Mouse (Mus musculus) CH12.LX (cell line): ENCODE measurements around the gene Kmo. TPM values are rescaled to one million over a fixed set of nuclear protein-coding genes. Genes with fewer than 3 reads are reported as not detected.

Source experiments
- DNase-seq: peaks from one replicate; pipeline ENCODE4 v3.0.0-alpha.2; 2013; ENCODE audit errors: extremely low read depth
- H3K27ac ChIP-seq: 2 replicates; pipeline ENCODE4 v1.5.1; 2012; ENCODE audit warnings: low read depth, mild to moderate bottlenecking, control low read depth, moderate library complexity; ENCODE audit not compliant: insufficient read depth
- H3K27me3 ChIP-seq: replicated peaks from 2 replicates; pipeline ENCODE3; 2012; ENCODE audit warnings: inconsistent platforms
- H3K36me3 ChIP-seq, 2 experiments: replicated peaks in 1 of 2; 2 replicates each; pipeline versions ENCODE3 to v1.6.1; 2012; ENCODE audit warnings: inconsistent platforms in 1 of 2, low read length in 1 of 2, mild to moderate bottlenecking in 1 of 2, mixed read lengths in 1 of 2, moderate library complexity in 1 of 2; ENCODE audit not compliant: control insufficient read depth in 1 of 2, insufficient read depth in 1 of 2
- H3K4me1 ChIP-seq, 2 experiments: 2 replicates each; pipeline ENCODE4 v1.6.1; 2012; ENCODE audit warnings: inconsistent platforms in 1 of 2, moderate library complexity in 1 of 2; ENCODE audit not compliant: insufficient read depth in 2 of 2, control insufficient read depth in 1 of 2
- H3K4me2 ChIP-seq: 2 replicates; pipeline ENCODE4 v1.6.1; 2012; ENCODE audit warnings: low read depth, mild to moderate bottlenecking, control low read depth; ENCODE audit not compliant: poor library complexity, insufficient read depth, severe bottlenecking
- H3K4me3 ChIP-seq, 3 experiments: fragments of 150-350 bp in 1 of 3; sonication (generic) in 1 of 3; replicated peaks in 1 of 3; 2 replicates each; pipeline versions ENCODE3 to v1.5.1; 2011 to 2012; ENCODE audit warnings: low read depth in 2 of 3, low read length in 2 of 3, mild to moderate bottlenecking in 2 of 3, moderate library complexity in 2 of 3, control low read depth in 1 of 3, improper control_type of control experiment in 1 of 3, inconsistent platforms in 1 of 3, mixed read lengths in 1 of 3; ENCODE audit not compliant: poor library complexity in 1 of 3
- H3K79me2 ChIP-seq: replicated peaks from 2 replicates; pipeline ENCODE4 v1.6.1; 2012; ENCODE audit warnings: mild to moderate bottlenecking, moderate library complexity; ENCODE audit not compliant: control insufficient read depth, poor library complexity, insufficient read depth, severe bottlenecking; ENCODE audit errors: extremely low read depth
- H3K9ac ChIP-seq: 2 replicates; pipeline ENCODE4 v1.6.1; 2012; ENCODE audit warnings: low read depth, mild to moderate bottlenecking, control low read depth, moderate library complexity; ENCODE audit not compliant: insufficient read depth
- H3K9me3 ChIP-seq: replicated peaks from 2 replicates; pipeline ENCODE3; 2012; ENCODE audit warnings: low read length, inconsistent platforms, mixed read lengths
- CHD2 ChIP-seq: IDR thresholded peaks from 2 replicates; pipeline ENCODE4 v1.6.1; 2011; ENCODE audit warnings: low read length, improper control_type of control experiment
- CTCF ChIP-seq, 2 experiments: IDR thresholded peaks in 1 of 2; conservative IDR thresholded peaks in 1 of 2; 2 replicates each; pipeline ENCODE4 v1.5.1; 2011 to 2012; ENCODE audit warnings: low read depth in 2 of 2, low read length in 2 of 2, improper control_type of control experiment in 1 of 2, inconsistent platforms in 1 of 2, mild to moderate bottlenecking in 1 of 2, moderate library complexity in 1 of 2
- EP300 ChIP-seq: IDR thresholded peaks from 2 replicates; pipeline ENCODE4 v1.6.1; 2011; ENCODE audit warnings: low read length, improper control_type of control experiment
- ETS1 ChIP-seq: conservative IDR thresholded peaks from 2 replicates; pipeline ENCODE4 v1.6.1; 2012; ENCODE audit warnings: low read depth, mild to moderate bottlenecking, inconsistent platforms, low read length, improper control_type of control experiment, moderate library complexity
- IRF4 ChIP-seq: IDR thresholded peaks from 2 replicates; pipeline ENCODE4 v1.6.1; 2014; ENCODE audit warnings: low read depth, mild to moderate bottlenecking, inconsistent platforms, low read length, improper control_type of control experiment
- JUND ChIP-seq: conservative IDR thresholded peaks from 2 replicates; pipeline ENCODE4 v1.6.1; 2011; ENCODE audit warnings: low read depth, low read length, improper control_type of control experiment
- KAT2A ChIP-seq: IDR thresholded peaks from 2 replicates; pipeline ENCODE4 v1.6.1; 2012; ENCODE audit warnings: low read length, improper control_type of control experiment, inconsistent platforms; ENCODE audit not compliant: insufficient replicate concordance
- MAX ChIP-seq: IDR thresholded peaks from 2 replicates; pipeline ENCODE4 v1.6.1; 2011; ENCODE audit warnings: low read length, improper control_type of control experiment
- MAZ ChIP-seq: IDR thresholded peaks from 2 replicates; pipeline ENCODE4 v1.6.1; 2012; ENCODE audit warnings: low read depth, mild to moderate bottlenecking, inconsistent platforms, low read length, improper control_type of control experiment, moderate library complexity
- MXI1 ChIP-seq: IDR thresholded peaks from 2 replicates; pipeline ENCODE4 v1.6.1; 2011; ENCODE audit warnings: mild to moderate bottlenecking, low read depth, low read length, improper control_type of control experiment
- MYC ChIP-seq: IDR thresholded peaks from 2 replicates; pipeline ENCODE4 v1.6.1; 2011; ENCODE audit warnings: low read depth, mild to moderate bottlenecking, improper control_type of control experiment, low read length
- SMC3 ChIP-seq: IDR thresholded peaks from 2 replicates; pipeline ENCODE4 v1.6.1; 2011; ENCODE audit warnings: low read depth, low read length, improper control_type of control experiment
- TCF12 ChIP-seq: IDR thresholded peaks from 2 replicates; pipeline ENCODE4 v1.6.1; 2014; ENCODE audit warnings: low read depth, mild to moderate bottlenecking, inconsistent platforms, low read length, improper control_type of control experiment
- UBTF ChIP-seq: IDR thresholded peaks from 2 replicates; pipeline ENCODE4 v1.6.1; 2012; ENCODE audit warnings: low read depth, mild to moderate bottlenecking, inconsistent platforms, low read length, improper control_type of control experiment, moderate library complexity
- USF1 ChIP-seq: IDR thresholded peaks from 2 replicates; pipeline ENCODE4 v1.6.1; 2014; ENCODE audit warnings: low read depth, mild to moderate bottlenecking, inconsistent platforms, low read length, improper control_type of control experiment
- USF2 ChIP-seq: conservative IDR thresholded peaks from 2 replicates; pipeline ENCODE4 v1.6.1; 2011; ENCODE audit warnings: low read depth, low read length, improper control_type of control experiment
- ZC3H11A ChIP-seq: IDR thresholded peaks from 2 replicates; pipeline ENCODE4 v1.6.1; 2012; ENCODE audit warnings: low read depth, mild to moderate bottlenecking, inconsistent platforms, low read length, improper control_type of control experiment
- ZKSCAN1 ChIP-seq: IDR thresholded peaks from 2 replicates; pipeline ENCODE4 v1.6.1; 2012; ENCODE audit warnings: low read depth, inconsistent platforms, low read length, improper control_type of control experiment, borderline replicate concordance
- ZMIZ1 ChIP-seq: IDR thresholded peaks from 2 replicates; pipeline ENCODE4 v1.6.1; 2012; ENCODE audit warnings: low read depth, mild to moderate bottlenecking, inconsistent platforms, low read length, improper control_type of control experiment
- ZNF384 ChIP-seq: IDR thresholded peaks from 2 replicates; pipeline ENCODE4 v1.6.1; 2012; ENCODE audit warnings: low read depth, low read length, improper control_type of control experiment, inconsistent platforms
- dilution Hi-C: fragments of 300-500 bp; cut with MboI; formaldehyde crosslinking; loops from 2 replicates; pipeline ENCODE4 v1.14.3; 2020; ENCODE audit warnings: low sequenced_read_pairs; ENCODE audit not compliant: extremely low pct_unique_long_range_greater_than_20kb, extremely low pct_ligation_motif_present
- in situ Hi-C: fragments of 300-500 bp; cut with MboI; formaldehyde crosslinking; loops from 3 replicates; pipeline ENCODE4 v1.14.3; 2019; ENCODE audit warnings: low sequenced_read_pairs, low pct_ligation_motif_present, low pct_unique_long_range_greater_than_20kb, mixed read lengths
- polyA plus RNA-seq: library from polyadenylated mRNA; unstranded; fragments of >175 nt; gene quantifications from 2 replicates; pipeline ENCODE4 v1.2.1, GENCODE M21; 2012; ENCODE audit warnings: low read depth; ENCODE audit not compliant: insufficient read length
- total RNA-seq, 2 experiments: library from RNA; depleted of rRNA; stranded (reverse); fragments of 300-350 nt in 1 of 2; fragments of >200 nt in 1 of 2; gene quantifications; 2 replicates each; pipeline ENCODE4 v1.2.3; 2012 to 2014

The Kmo gene
- total and polyA plus RNA-seq, 3 experiments, result 9.7 to 49.2 (median 42.5) TPM

DNA sequence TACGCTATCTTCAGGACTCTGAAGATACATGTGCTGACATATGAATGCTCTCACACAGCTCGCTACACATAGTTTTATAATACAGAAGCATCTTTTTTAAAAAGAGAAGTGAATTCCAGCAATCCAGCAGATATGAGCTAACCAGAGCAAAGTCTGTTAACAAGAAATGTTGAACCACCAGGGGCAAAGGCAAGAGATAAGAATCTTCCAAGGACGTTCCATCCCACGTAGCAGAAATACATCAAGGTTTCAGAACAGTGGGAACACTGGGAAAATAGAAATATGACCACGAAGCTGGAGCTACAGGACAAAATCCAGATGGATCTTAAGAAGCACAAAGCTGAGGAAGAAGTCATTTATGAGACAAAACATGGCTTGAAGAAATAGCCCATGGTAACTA, 10.2 kb downstream of the Kmo start:
- H3K79me2 ChIP-seq, result no peaks in the 10 kb centered on the region
- no peak overlapping the region for H3K4me3 ChIP-seq
- peaks cover 3 to 57% of the 10 kb centered on the region in 2 experiments for H3K4me1 ChIP-seq
- H3K27me3 ChIP-seq, result no peaks in the 10 kb centered on the region
- H3K4me2 ChIP-seq, result no peak overlapping the region
- H3K9ac ChIP-seq, result no peak overlapping the region
- dilution Hi-C loops, result no loop called here
- in situ Hi-C loops, result loop anchor here (5.0 kb wide), 1 partner anchor 37 kb away; no protein-coding TSS in a partner anchor
- TF ChIP-seq ZMIZ1 (no peak), MXI1 (no peak), ZC3H11A (no peak), ZKSCAN1 (no peak), MYC (no peak), USF1 (no peak), SMC3 (no peak), CHD2 (no peak), JUND (no peak), ZNF384 (no peak), EP300 (no peak), MAZ (no peak)
- no peak for DNase-seq
- H3K27ac ChIP-seq, result no peak overlapping the region
- H3K9me3 ChIP-seq, result no peaks in the 10 kb centered on the region
- H3K36me3 ChIP-seq, result no peaks in the 10 kb centered on the region

DNA sequence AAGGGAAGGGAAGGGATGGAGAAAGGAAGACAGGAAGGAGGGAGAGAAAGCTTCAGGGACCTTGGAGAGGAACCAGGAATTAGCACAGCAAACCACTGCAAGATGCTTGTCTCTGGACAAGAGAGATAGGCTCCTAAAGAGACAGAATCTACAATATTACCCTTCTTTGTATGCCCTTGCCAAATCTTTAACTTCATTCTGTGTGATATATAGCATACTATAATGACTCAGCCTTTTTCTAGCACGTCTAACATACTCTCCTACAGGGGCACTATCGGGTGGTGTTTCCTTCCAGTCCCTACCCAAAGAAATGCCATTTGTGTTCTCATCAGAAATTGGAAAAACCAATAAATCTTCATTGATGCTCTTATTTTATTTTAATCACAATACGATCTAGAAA, 10.9 kb downstream of the Kmo start:
- Histone ChIP-seq H3K36me3 (no peaks in the 10 kb centered on the region), H3K9ac (no peak overlapping the region), H3K27me3 (no peaks in the 10 kb centered on the region), H3K4me1 (peaks cover 3 to 62% of the 10 kb centered on the region in 2 experiments), H3K4me2 (no peak overlapping the region), H3K79me2 (no peaks in the 10 kb centered on the region), H3K27ac (no peak overlapping the region), H3K4me3 (no peak overlapping the region), H3K9me3 (no peaks in the 10 kb centered on the region)
- in situ Hi-C loops (loop anchor here (5.0 kb wide), 1 partner anchor 36 kb away; no protein-coding TSS in a partner anchor), dilution Hi-C loops (no loop called here)
- TF ChIP-seq MXI1 (no peak), UBTF (no peak), IRF4 (no peak), CHD2 (no peak), MAZ (no peak), TCF12 (no peak), ETS1 (no peak), EP300 (no peak), USF2 (no peak), MYC (no peak), USF1 (no peak), CTCF (conservative IDR thresholded peaks at IDR 0.05 in 1 of 2, IDR thresholded peaks at IDR 0.05 in 1 of 2; ENCODE audit: low read depth in 2 of 2, low read length in 2 of 2) (no peak), MAX (no peak), KAT2A (no peak)
- DNase-seq, result no peak
